Mouse (Mus musculus) retina, embryonic 14.5 days (tissue): ENCODE data around the gene Rgmb.

ENCODE experiments used
- DNase-seq: peaks from one replicate; pipeline ENCODE4 v3.0.0-alpha.2; 2015; ENCODE audit warnings: low spot score

The Rgmb gene

DNA sequence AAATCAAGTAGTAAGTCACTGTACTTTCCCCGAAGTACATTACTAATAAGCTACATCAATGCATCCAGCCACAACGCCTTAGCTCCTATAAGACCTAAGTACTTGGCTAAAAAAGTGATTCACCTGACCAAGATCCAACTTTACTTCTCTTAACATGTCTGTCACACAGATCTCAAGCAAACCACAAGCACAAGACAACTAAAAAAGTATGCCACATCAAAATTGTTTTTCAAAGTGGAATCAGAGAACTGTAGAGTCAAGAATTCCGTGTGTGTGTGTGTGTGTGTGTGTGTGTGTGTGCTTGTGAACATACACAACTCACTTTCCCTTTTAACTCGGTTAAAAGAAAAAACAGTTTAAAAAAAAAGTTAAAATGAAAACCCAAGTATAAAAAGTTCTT, 9.1 kb downstream of the Rgmb start:
- no peak for DNase-seq

DNA sequence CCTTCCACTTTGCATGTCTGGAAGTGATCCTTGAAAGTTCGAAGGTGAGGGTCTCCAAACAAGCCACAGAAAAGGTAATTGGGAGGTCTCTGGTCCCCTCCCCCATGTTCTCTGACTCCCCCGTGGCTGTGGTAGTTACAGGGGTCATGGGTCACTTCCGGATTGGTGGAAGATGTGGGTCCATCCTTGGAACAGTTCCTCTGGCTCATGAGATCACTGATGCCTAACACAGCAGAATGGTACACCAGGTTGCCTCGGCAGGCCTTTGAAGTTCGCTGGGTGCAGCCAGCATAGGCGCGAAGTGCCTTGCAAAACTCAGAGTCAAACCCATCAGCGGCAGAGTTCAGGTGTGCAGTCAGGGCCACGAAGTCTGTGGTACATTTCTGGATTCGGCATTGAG, 10.1 kb downstream of the Rgmb start:
- no peak for DNase-seq

DNA sequence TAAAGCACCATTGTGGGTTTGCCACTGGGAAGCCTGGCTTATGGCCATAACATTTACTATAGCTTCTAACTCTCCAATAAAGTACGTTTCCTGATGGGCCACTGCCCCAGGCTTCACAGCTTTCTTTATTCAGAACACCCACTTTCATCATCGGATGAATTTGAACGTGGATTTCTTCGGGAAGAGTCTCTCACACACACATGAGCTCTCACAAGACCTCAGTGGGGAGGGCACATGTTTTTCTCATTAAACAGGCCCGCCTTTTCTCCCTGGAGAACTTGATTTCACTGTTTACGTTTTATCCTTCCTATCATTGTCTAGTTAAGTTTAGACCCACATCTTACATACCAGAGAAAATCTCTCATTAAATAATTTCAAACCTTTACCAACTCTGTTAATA, 10.7 kb downstream of the Rgmb start:
- DNase-seq = no peak

DNA sequence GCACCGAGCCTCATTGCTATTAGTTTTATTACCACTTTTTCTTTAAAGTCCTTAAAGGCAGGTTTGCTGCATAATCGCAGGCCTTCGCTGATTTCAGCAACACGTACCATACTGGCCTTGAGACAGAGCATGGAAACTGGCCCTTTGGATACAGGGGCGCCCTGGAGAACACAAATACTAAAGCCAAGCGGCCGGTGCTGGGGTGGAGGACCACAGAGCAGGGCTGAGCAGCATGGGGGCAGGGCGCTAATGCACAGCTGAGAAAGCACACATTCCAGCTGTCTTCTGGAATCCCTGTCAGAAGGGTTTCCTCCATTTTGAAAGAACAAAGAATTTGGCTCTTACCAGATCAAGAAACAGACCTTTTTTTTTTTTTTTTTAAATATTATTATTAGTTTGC, 12.5 kb downstream of the Rgmb start:
- no peak for DNase-seq

DNA sequence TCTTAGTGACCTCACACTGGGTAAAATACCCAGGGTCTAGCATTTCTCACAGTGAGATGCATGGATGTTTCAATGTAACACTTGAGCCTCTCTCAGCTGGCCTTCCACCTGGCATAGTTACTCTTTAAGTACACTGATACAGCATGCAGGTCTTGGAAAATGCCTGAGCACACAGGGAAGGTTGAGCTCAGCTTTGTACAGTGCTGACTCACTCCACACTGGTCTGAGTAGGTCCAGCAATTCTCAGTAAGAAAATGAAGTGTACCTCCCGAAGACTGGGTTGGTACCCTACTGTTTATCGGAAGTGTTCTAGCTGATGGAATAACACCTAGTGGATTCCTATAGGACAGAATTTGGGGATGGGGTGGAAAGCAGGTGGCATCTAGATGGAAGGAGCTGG, 13.2 kb downstream of the Rgmb start:
- DNase-seq = no peak

DNA sequence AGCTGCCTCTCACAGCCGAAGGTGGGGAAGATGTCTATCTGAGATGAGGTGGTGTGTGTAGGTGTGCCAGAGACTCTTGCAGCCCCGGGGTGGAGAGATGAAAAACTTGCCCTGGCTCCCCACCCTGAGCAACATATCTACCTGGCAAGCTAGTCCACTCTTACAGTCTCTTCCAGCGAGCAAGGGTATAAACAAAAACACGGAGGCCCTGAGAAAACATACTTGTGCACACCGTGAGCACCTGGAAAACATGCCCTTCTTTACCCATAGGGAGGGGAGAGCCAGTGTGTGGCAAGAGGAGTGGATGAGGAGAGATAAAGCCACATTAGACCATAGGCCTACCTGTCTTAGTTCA, 13.8 kb downstream of the Rgmb start:
- DNase-seq = no peak

DNA sequence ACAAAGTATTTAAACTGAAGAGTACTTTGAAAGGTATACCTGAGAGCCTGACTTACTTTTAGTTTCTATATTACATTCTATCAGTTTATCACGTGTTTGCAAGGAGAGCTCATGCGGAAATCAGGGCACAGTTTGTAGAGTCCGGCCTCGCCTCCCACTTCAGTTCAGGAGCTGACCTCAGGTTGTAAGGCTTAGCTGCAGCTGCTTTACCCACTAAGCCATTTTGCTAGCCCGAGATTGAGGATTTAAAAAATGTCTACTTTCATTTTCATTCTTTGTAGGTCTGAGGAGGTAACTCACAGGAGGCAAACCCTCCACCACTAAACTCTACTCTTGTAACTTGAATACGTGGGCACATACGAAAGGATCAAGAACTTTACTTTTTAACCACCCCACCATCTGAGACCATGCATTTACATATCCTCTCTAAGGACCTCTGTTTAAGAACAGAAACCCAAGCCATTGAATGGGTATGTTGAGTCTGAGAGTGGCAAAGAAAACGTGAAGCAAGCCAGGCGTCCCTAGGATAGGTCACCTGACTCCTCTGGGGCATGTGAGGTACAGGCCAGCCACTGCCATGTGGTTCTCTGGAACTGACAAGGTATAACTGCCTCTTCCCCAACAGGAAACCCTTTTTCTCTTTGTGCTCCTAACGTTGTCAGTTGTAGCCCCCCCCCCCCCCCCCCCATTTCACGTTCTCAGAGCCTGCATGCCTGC, 14.3 kb downstream of the Rgmb start:
- DNase-seq = no peak

DNA sequence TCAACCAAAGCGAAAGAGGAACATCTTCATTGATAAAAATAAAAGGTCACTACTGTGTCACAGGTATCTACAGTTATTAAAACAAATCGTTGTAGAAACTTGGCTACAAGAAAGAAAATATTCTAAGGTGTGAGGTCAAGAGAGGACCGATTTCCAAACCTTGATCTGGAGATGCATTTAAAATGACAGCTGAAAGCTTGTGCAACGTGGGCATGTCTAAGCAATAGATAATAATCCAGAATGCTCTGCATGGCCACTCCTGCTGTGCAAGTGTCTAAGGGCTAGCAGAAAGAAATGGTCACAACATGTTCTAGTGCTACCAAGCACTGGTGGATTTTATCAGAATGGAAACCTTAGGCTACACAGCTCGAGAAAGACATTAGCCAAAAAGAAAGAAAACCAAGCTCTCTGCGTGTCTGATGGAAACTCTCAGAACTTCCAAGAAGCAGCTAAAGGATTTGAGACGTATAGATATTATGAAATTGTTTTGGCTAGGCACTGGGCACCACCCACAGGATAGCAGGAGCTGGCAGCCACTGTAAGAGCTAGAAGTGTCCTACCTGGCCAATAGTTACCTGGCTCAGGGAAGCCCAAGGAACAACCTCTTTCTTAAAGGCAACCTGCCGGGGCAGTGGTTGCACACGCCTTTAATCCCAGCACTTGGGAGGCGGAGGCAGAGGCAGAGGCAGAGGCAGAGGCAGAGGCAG, 15.4 kb downstream of the Rgmb start:
- DNase-seq = no peak

DNA sequence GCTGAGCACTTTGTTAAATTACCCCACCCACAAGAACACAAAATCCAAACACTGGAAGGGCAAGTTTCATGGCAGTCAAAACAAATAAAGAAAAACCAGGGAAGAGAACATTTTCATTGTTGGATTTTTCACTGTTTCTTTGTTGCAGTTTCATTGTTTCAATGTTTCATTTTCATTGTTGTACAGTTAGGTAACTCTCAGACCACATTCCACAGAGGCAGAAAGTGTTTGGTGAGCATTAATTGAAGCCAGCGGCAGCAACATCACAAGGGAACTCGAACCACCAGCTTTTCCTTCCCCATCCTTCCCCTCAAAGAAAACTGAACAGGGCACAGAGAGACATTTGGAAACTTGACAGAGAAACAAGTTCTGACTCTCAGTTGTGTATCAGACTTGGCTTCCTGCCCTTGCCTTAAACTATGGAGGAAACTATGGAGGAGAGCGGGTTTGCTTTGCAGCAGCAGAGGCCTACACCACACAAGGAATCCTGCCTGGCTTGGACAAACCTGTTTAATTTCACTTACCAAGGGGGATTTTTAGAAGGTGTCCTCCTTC, 17.1 kb downstream of the Rgmb start:
- no peak for DNase-seq

DNA sequence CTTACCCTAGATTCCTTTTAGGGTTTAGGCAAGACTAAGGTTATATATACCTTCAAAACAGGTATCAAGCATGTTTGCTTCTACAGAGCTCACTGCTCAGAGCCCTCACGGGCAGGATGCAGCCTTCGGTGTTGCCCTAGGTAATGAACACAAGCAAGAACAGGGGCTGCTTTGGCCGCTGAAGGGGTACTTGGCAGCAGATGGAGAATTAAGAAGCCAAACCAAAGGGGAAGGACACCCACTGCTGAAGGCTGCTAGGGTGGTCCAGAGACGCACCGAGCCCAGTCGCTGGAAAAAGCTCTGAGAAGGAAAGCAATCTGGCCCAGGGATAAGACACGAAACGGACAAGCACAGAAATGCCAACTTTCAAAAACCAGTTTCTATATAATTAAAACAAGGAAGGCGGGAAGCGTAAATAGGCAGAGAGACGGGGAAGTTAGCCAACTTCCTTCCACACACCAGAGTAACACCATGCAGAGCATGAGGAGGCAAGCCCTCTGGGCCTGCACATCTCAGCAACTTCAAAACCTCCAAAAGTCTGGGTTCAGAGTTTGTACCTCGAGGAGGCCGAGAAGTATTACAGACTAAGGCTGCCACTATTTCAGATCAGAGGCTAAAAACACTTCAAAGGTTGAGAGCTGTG, 18.6 kb downstream of the Rgmb start:
- DNase-seq = no peak

DNA sequence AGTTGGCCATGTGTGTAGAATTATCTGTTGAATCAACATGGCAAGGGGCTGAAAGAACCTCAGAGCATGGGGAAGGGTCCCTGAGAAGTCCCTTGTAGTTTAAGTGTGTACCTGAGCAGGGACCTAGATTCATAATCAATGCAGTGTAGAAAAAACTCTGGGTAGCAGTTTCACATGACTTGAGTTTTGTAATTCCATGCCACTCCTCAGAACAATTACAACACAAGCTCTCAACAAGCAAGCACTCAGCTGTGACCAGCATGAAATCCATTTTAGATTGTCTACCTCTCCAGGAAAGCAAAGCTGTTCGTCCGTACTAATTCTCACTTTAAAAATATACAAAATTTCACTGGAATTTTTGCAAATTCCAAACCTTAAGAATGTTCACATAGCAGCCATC, 20.9 kb downstream of the Rgmb start:
- DNase-seq = no peak

DNA sequence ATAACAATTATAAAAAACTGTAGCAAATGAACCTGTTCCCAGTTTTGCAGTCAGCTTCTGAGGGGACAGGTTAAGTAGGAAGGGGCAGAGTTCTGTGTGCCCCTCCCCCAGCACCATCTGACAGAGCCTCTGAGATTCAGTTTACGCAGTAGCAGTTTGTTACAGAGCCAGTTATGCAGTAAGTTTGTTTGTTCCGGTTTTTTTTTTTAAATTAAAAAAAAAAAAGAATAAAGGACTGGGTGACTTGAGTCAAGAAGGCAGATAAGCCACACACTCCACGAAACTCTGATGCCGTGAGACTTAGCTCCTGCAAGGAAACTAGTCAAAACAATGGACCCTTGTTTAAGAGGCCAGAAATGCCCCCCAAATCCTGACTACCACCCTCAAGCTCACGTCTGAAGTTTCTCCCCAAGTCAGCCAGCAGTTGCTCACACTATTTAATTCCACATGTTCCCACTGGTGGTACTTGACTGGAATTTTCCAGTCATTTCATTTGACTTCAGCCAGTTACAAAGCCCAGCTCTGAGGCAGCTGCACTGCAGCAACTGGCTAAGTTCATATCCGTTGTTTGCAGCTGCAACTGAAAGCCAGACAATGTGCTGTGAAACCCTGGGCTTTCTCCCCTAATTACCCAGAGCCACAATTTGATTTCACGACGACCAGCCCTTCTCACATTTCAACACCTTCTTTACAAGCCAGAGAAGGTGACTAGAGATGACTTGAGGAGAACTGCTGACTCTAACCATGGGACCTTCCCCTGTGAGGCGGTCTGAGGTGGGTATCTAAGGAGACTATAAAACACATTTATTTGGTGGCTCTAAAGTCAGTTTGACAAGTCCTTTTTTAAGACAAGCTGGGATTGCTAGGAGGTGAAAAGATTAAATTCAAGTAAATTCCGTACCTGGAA, 22.1 kb downstream of the Rgmb start:
- DNase-seq = no peak

DNA sequence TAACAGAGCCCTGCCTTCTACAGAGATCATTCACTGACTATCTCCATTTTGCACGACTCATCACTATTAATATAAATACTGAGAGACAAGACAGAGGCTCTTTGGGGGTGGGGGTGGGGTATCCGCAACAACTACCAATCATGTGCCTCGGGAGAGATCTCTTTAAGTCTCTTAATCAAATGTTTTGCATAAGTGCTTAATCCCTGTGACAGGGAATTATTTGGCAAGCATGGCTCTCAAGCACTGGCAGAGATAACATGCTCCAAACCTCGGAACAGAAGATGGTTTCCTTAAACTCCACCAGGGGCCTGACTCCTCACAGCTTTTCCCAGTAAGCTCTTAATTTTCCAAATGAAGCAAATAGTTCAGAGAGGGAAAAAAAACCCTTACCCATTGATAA, 22.8 kb downstream of the Rgmb start:
- DNase-seq = no peak

DNA sequence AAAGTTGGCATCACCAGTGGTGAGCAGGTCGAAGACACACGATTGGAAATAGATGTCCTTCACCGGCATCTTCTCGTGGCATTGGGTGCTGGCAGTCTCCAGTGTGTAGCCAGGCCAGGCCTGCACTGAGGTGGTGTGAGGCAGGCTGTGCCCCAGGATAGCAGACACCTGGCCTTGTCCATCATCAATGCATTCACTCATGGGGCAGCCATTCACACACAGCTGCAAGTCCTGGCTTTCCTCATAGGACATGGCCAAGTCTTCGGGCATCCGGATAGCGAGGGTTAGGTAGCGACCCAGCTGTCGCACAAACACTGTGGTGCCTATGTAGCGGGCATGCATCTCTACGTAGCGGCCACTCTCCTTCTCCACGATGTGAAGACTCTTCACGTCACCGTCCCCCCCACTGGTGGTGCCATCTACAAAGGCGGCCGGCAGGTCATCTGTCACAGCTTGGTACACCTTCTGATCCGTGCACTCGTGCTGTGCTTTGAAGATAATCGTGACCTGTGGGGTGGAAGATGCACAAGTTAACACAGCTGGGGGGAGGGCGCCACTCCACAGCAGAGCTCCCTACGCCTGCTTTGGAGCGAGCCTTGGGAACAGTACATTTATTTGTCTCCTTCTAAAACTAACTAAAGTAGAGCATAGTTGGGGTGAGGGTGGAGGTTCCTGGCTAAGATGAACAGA, 23.4 kb downstream of the Rgmb start:
- no peak for DNase-seq

DNA sequence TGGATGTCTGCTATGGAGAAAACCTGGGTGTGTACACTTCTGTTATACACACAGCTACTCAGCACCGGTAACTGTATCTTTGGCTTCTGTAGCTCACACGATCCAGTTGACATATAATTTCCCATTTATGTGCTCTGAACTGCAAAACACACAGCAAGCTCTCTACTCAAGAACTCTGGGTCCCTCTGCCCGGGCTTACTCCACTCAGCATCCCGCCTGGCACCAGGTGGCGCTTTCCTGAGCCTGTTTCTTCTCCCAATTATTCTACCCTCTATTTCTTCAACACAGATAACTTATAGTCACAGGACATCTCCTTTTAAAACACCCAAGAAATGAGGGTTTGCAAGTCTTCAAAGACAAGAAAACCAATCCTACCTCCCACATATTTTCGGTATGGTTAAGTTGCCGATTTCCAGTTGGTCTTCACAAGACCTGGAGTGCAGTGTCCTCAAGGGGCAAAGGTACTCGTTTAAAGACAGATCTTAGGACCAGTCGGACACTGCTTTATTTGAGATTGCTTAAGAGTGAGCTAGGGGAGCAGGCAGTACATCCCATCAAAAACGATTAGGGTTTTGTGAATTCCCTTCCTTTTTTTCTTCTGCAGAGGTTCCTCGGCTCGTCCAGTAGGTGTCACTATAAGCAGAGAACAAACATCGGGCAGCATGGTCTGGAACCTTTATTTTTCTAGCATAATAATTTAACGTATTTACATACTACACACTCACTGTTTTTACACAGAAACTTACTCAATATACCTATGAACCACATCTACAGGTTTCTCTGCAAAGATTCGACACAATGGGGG, 26.6 kb downstream of the Rgmb start:
- DNase-seq = peak; percentile 67

DNA sequence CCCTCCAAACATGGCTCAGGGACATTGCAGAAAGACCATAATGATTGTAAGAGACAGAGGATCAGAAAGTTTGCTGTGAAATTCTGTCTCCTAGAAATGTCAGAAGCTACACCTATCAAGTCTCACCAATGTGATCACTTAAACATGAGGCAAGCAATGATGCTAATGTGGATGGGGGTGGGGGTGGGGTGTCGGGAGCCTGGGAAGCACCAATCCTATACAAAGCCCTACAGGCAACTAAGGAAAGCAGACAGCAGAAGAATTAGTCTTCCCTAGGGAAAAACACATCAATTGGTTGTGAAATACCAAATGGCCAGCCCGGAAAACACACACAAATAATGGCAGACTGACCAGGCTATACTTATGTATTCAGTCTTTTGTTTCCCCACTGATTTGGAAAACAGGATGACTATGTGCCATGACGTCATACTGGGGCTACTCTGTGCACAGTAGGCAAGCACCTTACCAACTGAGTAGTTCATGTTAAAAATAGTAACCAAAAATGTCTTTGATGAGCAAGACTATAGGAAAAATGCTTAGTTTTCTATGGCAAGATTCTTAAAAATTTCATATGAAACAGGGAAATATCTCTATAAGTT, 31.5 kb downstream of the Rgmb start:
- DNase-seq = no peak

DNA sequence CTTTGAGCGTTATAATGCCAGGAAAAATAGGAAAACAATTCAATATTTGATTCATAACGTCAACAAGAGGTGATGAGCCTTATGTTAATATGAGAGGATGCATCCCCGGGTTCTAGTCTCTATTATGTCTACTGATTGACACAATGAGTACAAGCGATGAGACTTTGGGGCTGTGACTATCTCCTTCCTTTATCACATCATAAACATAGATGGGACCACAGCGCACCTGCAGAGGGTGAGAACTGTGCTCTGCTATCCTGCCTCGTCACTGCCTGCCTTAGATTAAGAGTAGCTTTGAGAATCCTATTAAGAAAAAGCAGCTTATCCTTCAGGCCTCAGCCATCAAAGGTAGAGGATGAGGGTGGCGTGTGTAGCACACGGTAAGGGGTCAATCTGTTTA, 40.1 kb downstream of the Rgmb start:
- DNase-seq = no peak

DNA sequence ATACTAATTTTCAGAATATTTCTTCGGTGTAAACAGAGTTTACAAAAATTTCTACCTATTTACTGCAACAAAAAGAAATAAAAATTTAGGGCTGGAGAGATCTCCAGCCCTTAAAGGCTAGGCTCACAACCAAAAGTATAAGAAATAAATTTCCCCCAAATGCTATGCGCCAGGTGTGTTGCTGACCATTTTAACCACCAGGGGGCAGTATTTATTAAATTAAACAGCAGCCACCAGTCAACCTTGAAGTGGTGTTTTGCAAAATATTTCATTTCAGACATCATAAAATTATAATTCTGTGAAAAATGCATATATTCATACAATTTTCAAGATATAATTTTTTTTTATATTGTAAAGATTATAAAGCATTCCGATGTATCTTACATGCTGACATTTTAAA, 43.8 kb downstream of the Rgmb start:
- DNase-seq = peak; percentile 74

DNA sequence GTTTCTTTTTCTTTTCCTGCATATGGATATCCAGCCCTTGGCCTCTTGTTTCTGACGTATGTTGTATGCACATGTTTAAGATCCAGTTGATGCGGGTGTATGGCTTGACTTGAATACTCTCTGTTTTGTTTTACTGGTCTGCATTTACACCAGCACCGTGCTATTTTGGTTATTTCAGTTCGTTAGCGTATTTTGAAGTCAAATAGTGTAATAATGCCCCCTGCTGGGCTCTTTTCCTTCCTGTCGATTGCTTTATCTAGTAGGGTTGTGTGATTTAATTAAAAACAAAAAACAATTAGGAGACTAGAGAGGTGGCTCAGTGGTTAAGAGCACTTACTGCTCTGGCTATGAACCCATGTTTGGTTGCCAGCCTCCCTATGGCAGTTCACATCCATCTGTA, 52.9 kb downstream of the Rgmb start:
- DNase-seq = no peak

DNA sequence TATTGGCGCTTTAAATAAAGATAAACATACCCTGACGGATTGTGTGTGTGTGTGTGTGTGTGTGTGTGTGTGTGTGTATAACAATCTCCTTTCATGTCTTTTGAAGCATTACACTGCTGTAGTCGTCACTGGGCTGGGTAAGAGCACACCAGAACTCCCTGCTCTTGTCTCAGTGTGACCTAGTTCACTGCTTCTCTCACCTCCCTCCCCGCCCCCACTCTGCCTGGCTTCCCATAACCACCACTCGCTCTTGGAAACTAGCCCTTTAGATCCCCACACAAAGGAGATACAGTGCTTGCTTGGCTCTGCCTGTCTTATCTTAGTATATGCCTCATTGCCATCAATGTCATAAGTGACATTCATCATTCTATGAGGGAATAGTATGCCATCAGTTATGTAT, 54.5 kb downstream of the Rgmb start:
- no peak for DNase-seq
